Mouse (Mus musculus): ENCODE measurements at regions not wholly inside any gene's neighbourhood (a gene's known extent, or its start where the extent isn't known, plus 50 kb on each side); places are given as distances from the start of the nearest gene placed in this dataset.

GRCm38 (mm10) chr13:99784314-99784713, 116.6 kb downstream of the Cartpt start:
- Histone ChIP-seq H3K36me3 (ENCODE audit: control insufficient read depth, insufficient read depth) (no peaks in the 10 kb centered on the region), H3K27me3 (replicated peaks; ENCODE audit: control insufficient read depth, insufficient read depth, low read length) (no peaks in the 10 kb centered on the region), H3K4me1 (replicated peaks; ENCODE audit: control insufficient read depth, insufficient read depth, low read length) (peaks cover 12% of the 10 kb centered on the region), H3K27ac (ENCODE audit: low read length) (no peak overlapping the region), H3K9ac (replicated peaks; ENCODE audit: low read depth, low read length) (no peak overlapping the region), H3K4me2 (ENCODE audit: low read length) (no peak overlapping the region), H3K4me3 (replicated peaks; ENCODE audit: low read length) (no peak overlapping the region), H3K9me3 (ENCODE audit: control insufficient read depth, low read length) (no peaks in the 10 kb centered on the region)
- WGBS: 92% methylated on average over 2 of the region's 2 CpGs
- no peak for ATAC-seq

- WGBS: 78% methylated on average over 15 of the region's 15 CpGs
- no peak for ATAC-seq
- Histone ChIP-seq H3K4me3 (replicated peaks; ENCODE audit: low read length) (no peak overlapping the region), H3K9me3 (ENCODE audit: control insufficient read depth, low read length) (no peaks in the 10 kb centered on the region), H3K27me3 (replicated peaks; ENCODE audit: control insufficient read depth, insufficient read depth, low read length) (no peaks in the 10 kb centered on the region), H3K4me1 (replicated peaks; ENCODE audit: control insufficient read depth, insufficient read depth, low read length) (peaks cover 12% of the 10 kb centered on the region), H3K36me3 (ENCODE audit: control insufficient read depth, insufficient read depth) (no peaks in the 10 kb centered on the region), H3K9ac (replicated peaks; ENCODE audit: low read depth, low read length) (no peak overlapping the region), H3K27ac (ENCODE audit: low read length) (no peak overlapping the region), H3K4me2 (ENCODE audit: low read length) (no peak overlapping the region)
Observed at GRCm38 (mm10) chr13:99782883-99783721, 117.8 kb downstream of the Cartpt start.

- Histone ChIP-seq H3K27me3 (replicated peaks; ENCODE audit: control insufficient read depth, insufficient read depth, low read length) (no peaks in the 10 kb centered on the region), H3K4me3 (replicated peaks; ENCODE audit: low read length) (no peak overlapping the region), H3K9me3 (ENCODE audit: control insufficient read depth, low read length) (no peaks in the 10 kb centered on the region), H3K4me2 (ENCODE audit: low read length) (no peak overlapping the region), H3K9ac (replicated peaks; ENCODE audit: low read depth, low read length) (no peak overlapping the region), H3K4me1 (replicated peaks; ENCODE audit: control insufficient read depth, insufficient read depth, low read length) (peaks cover 12% of the 10 kb centered on the region), H3K36me3 (ENCODE audit: control insufficient read depth, insufficient read depth) (no peaks in the 10 kb centered on the region), H3K27ac (ENCODE audit: low read length) (no peak overlapping the region)
- whole genome bisulfite sequencing: 85% methylated on average over 4 of the region's 4 CpGs
- no peak for ATAC-seq
Observed at GRCm38 (mm10) chr13:99781616-99782015, 119.3 kb downstream of the Cartpt start.

GRCm38 (mm10) chr13:99780751-99781460, 120.0 kb downstream of the Cartpt start:
- Histone ChIP-seq H3K36me3 (ENCODE audit: control insufficient read depth, insufficient read depth) (no peaks in the 10 kb centered on the region), H3K27ac (ENCODE audit: low read length) (no peak overlapping the region), H3K9ac (replicated peaks; ENCODE audit: low read depth, low read length) (no peak overlapping the region), H3K27me3 (replicated peaks; ENCODE audit: control insufficient read depth, insufficient read depth, low read length) (no peaks in the 10 kb centered on the region), H3K9me3 (ENCODE audit: control insufficient read depth, low read length) (no peaks in the 10 kb centered on the region), H3K4me1 (replicated peaks; ENCODE audit: control insufficient read depth, insufficient read depth, low read length) (peaks cover 12% of the 10 kb centered on the region), H3K4me2 (ENCODE audit: low read length) (peak overlapping the region; percentile 28), H3K4me3 (replicated peaks; ENCODE audit: low read length) (no peak overlapping the region)
- WGBS: 8% methylated on average over 16 of the region's 16 CpGs
- ATAC-seq: peak; percentile 62; the same call in 1 of the 2 replicates

GRCm38 (mm10) chr13:99778747-99779146, 122.1 kb downstream of the Cartpt start:
- Histone ChIP-seq H3K27ac (ENCODE audit: low read length) (no peak overlapping the region), H3K9ac (replicated peaks; ENCODE audit: low read depth, low read length) (no peak overlapping the region), H3K36me3 (ENCODE audit: control insufficient read depth, insufficient read depth) (no peaks in the 10 kb centered on the region), H3K4me2 (ENCODE audit: low read length) (no peak overlapping the region), H3K4me1 (replicated peaks; ENCODE audit: control insufficient read depth, insufficient read depth, low read length) (peaks cover 12% of the 10 kb centered on the region), H3K27me3 (replicated peaks; ENCODE audit: control insufficient read depth, insufficient read depth, low read length) (no peaks in the 10 kb centered on the region), H3K4me3 (replicated peaks; ENCODE audit: low read length) (no peak overlapping the region), H3K9me3 (ENCODE audit: control insufficient read depth, low read length) (no peaks in the 10 kb centered on the region)
- no peak for ATAC-seq
- 83% methylated on average over 2 of the region's 2 CpGs for WGBS

GRCm38 (mm10) chr13:99777736-99778135, 123.2 kb downstream of the Cartpt start:
- no peak for ATAC-seq
- 81% methylated on average over 9 of the region's 9 CpGs for WGBS
- no peak overlapping the region for H3K27ac ChIP-seq (ENCODE audit: low read length)

GRCm38 (mm10) chr13:99765965-99766364, 134.9 kb downstream of the Cartpt start:
- H3K4me2 ChIP-seq (ENCODE audit: low read length): no peak overlapping the region
- H3K9me3 ChIP-seq (ENCODE audit: control insufficient read depth, low read length): no peaks in the 10 kb centered on the region
- H3K4me1 ChIP-seq (replicated peaks; ENCODE audit: control insufficient read depth, insufficient read depth, low read length): peaks cover 8% of the 10 kb centered on the region
- H3K36me3 ChIP-seq (ENCODE audit: control insufficient read depth, insufficient read depth): no peaks in the 10 kb centered on the region
- H3K4me3 ChIP-seq (replicated peaks; ENCODE audit: low read length): no peak overlapping the region
- WGBS: 37% methylated on average over 5 of the region's 5 CpGs
- H3K27me3 ChIP-seq (replicated peaks; ENCODE audit: control insufficient read depth, insufficient read depth, low read length): no peaks in the 10 kb centered on the region
- ATAC-seq: no peak
- H3K9ac ChIP-seq (replicated peaks; ENCODE audit: low read depth, low read length): no peak overlapping the region
- H3K27ac ChIP-seq (ENCODE audit: low read length): no peak overlapping the region

More at GRCm38 (mm10) chr13:99777736-99778135, 123.2 kb downstream of the Cartpt start:
- Histone ChIP-seq H3K9ac (replicated peaks; ENCODE audit: low read depth, low read length) (no peak overlapping the region), H3K36me3 (ENCODE audit: control insufficient read depth, insufficient read depth) (no peaks in the 10 kb centered on the region), H3K27me3 (replicated peaks; ENCODE audit: control insufficient read depth, insufficient read depth, low read length) (no peaks in the 10 kb centered on the region), H3K9me3 (ENCODE audit: control insufficient read depth, low read length) (no peaks in the 10 kb centered on the region), H3K4me1 (replicated peaks; ENCODE audit: control insufficient read depth, insufficient read depth, low read length) (peaks cover 12% of the 10 kb centered on the region), H3K4me2 (ENCODE audit: low read length) (no peak overlapping the region), H3K4me3 (replicated peaks; ENCODE audit: low read length) (no peak overlapping the region)

GRCm38 (mm10) chr13:99764764-99765163, 136.1 kb downstream of the Cartpt start:
- Histone ChIP-seq H3K36me3 (ENCODE audit: control insufficient read depth, insufficient read depth) (no peaks in the 10 kb centered on the region), H3K9ac (replicated peaks; ENCODE audit: low read depth, low read length) (no peak overlapping the region), H3K27me3 (replicated peaks; ENCODE audit: control insufficient read depth, insufficient read depth, low read length) (no peaks in the 10 kb centered on the region), H3K4me3 (replicated peaks; ENCODE audit: low read length) (no peak overlapping the region), H3K4me2 (ENCODE audit: low read length) (no peak overlapping the region), H3K27ac (ENCODE audit: low read length) (no peak overlapping the region), H3K4me1 (replicated peaks; ENCODE audit: control insufficient read depth, insufficient read depth, low read length) (peaks cover 8% of the 10 kb centered on the region), H3K9me3 (ENCODE audit: control insufficient read depth, low read length) (no peaks in the 10 kb centered on the region)
- ATAC-seq: no peak
- WGBS: 84% methylated on average over 3 of the region's 3 CpGs

GRCm38 (mm10) chr13:99764097-99764714, 136.7 kb downstream of the Cartpt start:
- 54% methylated on average over 6 of the region's 6 CpGs for WGBS
- Histone ChIP-seq H3K27ac (ENCODE audit: low read length) (no peak overlapping the region), H3K36me3 (ENCODE audit: control insufficient read depth, insufficient read depth) (no peaks in the 10 kb centered on the region), H3K4me3 (replicated peaks; ENCODE audit: low read length) (no peak overlapping the region), H3K4me1 (replicated peaks; ENCODE audit: control insufficient read depth, insufficient read depth, low read length) (peaks cover 13% of the 10 kb centered on the region), H3K27me3 (replicated peaks; ENCODE audit: control insufficient read depth, insufficient read depth, low read length) (no peaks in the 10 kb centered on the region), H3K4me2 (ENCODE audit: low read length) (no peak overlapping the region), H3K9ac (replicated peaks; ENCODE audit: low read depth, low read length) (no peak overlapping the region), H3K9me3 (ENCODE audit: control insufficient read depth, low read length) (no peaks in the 10 kb centered on the region)
- 0 out of 2 replicates have a peak, but pooled peaks have one; percentile 60 for ATAC-seq

Data from forebrain, embryonic 16.5 days (tissue).